Mouse (Mus musculus) heart, adult 8-10 months (tissue): ENCODE results near the gene Litaf. TPM values are rescaled to one million over a fixed set of nuclear protein-coding genes. Genes with fewer than 3 reads are reported as not detected.

ENCODE experiments used
- DNase-seq: peaks from one replicate; pipeline ENCODE4 v3.0.0; 2022; ENCODE audit warnings: low spot score
- total RNA-seq, 4 experiments: library from RNA; stranded (reverse); gene quantifications; 2 replicates each; pipeline ENCODE4 v1.2.4; 2022

The Litaf gene
- total RNA-seq, 4 experiments from 2014 or later, result 12.9 to 20.3 (median 14.4) TPM

GRCm38 (mm10) chr16:10956938-10957685, 108.8 kb downstream of the Litaf start:
- no peak for DNase-seq

DNA sequence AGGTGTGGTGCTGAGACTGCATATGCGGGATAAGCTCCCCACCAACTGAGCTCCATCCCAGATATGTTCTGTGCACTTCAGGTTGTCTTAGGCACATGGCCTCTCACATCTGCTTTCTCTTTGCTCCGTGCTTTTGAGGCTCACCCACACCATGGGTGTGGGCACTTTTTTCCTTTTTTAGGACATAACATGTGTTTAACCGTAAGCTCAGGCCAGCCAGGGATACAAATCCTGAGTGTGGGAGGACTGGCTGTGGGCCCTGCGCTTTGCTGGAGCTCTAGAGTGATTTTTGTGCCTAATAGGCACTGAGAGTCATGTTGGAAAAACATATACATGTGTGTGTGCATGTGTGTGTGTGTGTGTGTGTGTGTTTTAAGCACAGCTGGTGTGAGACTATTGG, 110.9 kb downstream of the Litaf start:
- no peak for DNase-seq

GRCm38 (mm10) chr16:10952881-10953280, 113.1 kb downstream of the Litaf start:
- DNase-seq, result no peak

- no peak for DNase-seq
Observed at GRCm38 (mm10) chr16:10952071-10952470, 113.9 kb downstream of the Litaf start.

DNA sequence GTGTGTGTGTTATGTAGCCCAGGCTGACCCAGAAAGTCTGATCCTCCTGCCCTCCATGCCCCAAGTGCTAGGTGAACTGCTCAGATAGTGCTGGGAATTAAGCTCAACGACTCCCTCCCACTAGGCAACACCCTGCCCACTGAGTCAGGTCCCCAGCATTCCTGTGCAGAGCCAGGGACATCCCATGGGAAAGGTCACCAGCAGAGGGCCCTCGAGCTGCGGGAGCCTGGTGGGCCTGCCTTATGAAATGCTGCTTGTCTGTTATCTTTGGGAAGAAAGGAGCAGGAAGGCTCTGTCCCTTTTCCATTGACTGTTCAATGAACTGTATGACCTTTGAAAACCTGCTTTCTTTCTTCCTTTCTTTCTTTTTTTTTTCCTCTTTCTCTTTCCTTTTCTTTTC, 114.4 kb downstream of the Litaf start:
- DNase-seq, result peak; percentile 58

GRCm38 (mm10) chr16:10950539-10950938, 115.4 kb downstream of the Litaf start:
- DNase-seq, result peak; percentile 40

DNA sequence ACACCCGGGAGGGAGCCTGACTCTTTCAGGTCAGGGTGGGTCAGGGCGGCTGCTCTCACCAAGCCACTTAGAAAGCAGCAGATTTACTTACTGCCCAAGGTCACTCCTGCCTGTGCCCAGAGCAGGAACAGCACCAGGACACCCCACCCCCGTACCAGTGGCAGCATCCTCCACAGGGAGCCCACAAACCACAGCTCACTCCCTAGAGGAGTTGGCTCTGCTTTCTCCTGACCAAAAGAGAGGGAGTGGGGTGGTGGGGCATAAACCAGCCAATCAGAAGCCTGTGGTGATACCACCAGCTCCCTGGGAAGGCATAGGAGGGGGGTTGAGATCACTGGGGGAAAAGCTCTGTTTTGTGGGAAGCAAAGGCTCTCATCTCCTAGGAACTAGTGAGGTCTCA, 118.2 kb downstream of the Litaf start:
- DNase-seq, result no peak

GRCm38 (mm10) chr16:10945381-10946127, 120.4 kb downstream of the Litaf start:
- no peak for DNase-seq

- DNase-seq, result no peak
Observed at GRCm38 (mm10) chr16:10944545-10944944, 121.4 kb downstream of the Litaf start.

DNA sequence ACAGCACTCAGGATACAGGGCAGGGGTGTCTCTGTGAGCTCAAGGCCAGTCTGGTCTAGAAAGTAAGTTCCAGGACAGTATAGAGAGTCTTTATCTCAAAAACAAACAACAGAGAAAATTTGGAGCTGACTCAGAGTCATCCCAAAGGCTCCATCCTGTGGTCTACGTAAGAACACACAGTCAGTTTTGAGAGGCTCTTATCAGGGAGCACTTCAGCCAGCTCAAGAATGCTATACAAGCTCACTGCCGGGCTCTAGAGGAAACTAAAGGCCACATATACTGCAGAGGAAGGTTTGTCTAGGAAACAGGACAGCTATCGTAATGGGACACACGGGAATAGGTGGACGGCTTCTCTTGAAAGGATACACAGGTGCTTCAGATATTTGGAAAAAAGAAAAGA, 122.7 kb downstream of the Litaf start:
- DNase-seq, result no peak

- DNase-seq, result no peak
Observed at GRCm38 (mm10) chr16:10940661-10941060, 125.3 kb downstream of the Litaf start.

DNA sequence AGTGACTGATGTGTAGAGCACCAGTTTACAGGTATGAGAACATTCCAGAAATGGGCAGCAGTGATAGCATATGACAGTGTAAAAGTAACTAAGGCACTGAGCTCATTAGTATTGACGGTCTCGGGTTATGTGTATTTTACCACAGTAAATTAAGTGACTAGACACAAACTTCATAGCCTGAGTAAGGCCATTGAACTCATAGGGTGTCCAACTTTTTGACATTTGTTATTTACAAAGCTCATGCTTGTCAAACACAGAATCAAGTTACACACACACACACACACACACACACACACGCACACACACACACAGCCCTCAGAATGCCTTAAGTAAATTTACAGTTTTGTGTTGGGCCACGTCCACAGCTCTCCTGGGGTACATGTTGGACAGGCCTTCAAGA, 126.0 kb downstream of the Litaf start:
- no peak for DNase-seq

- DNase-seq, result no peak
Observed at GRCm38 (mm10) chr16:10937497-10937896, 128.5 kb downstream of the Litaf start.

GRCm38 (mm10) chr16:10936700-10937319, 129.1 kb downstream of the Litaf start:
- DNase-seq, result no peak

DNA sequence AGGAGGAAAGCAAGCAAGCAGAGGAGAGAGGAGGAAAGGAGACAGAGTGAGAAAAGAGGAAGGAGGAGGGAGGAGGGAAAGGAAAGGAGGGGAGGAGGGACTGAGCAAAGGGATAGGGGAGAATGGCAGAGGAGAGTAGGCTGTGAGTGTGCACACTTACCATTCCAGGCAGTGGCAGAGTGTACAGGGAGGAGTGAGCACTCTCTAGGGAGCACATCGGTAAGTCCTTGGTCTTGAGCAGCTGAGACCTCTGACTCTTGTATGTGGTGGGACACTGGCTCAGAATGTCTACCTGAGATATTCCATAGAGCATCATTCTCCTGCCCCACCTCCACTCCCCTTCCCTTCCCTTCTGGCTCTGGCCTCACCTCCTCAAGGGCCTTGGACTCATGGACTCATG, 131.9 kb downstream of the Litaf start:
- DNase-seq, result no peak

- DNase-seq, result no peak
Observed at GRCm38 (mm10) chr16:10933372-10933771, 132.6 kb downstream of the Litaf start.

DNA sequence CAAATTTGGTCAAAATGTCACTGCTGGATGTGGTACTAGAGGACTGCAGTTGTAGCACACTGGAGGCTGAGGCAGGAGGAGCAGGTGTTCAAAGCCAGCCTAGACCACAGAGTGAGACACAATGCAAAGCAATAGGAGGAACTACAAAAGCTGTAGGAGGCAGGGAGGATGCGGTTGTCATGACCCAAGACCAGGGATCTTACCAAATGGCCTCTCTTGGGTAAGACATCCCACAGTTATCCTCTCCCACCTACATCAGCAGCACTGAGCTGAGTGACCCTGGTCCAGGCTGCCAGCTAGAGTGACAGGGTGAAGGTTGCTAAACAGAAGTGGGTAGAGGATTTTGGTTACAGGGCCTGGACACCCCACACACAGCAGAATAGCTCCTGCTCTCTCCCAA, 138.9 kb downstream of the Litaf start:
- no peak for DNase-seq

DNA sequence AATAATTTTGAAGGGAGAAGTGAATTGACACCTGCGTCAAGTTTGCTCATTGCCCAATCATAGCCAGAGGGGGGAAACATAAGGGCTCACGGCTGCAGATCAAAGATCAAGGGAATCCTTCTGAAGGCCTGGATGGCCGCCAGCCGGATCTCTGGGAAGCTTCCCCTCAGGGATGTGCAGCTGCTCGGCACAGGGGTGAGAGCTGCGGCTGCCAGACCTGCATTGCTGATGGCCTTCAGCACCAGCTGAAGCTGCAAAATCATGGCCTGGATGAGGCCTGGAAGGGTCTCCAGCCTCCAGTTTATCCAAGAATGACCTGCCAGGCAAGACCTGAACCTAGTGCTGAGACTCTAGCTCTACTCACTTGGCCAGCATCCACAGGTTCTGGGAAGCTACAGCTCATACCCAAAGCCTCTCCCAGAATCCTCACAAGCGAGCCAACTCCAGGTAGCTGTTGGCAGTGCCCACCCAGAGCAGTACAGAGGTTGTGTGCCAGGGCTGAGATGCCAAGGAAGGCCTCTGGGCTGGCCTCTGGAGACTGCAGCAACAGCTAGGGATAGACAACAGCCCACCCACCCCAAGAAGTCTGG, 140.3 kb downstream of the Litaf start:
- no peak for DNase-seq

DNA sequence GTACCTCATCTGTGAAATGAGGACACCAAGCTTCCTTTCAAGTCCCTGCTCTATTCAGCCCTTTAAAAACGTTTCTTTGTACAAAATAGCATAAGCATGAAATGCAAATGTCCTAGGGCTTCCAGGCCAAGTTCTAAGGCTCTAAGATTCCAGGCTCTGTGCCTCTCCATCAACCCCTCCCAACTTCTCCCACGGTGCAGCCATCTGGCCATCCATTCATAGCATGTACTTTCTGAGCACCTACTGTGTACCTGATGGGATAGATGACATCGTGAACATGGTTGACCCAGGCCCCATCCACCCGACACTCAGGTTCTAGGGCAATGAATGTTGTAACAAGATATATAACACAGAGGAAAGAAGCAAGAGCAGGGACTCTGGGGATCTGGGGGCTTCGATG, 142.4 kb downstream of the Litaf start:
- DNase-seq, result no peak

GRCm38 (mm10) chr16:10919856-10920255, 146.1 kb downstream of the Litaf start:
- no peak for DNase-seq

DNA sequence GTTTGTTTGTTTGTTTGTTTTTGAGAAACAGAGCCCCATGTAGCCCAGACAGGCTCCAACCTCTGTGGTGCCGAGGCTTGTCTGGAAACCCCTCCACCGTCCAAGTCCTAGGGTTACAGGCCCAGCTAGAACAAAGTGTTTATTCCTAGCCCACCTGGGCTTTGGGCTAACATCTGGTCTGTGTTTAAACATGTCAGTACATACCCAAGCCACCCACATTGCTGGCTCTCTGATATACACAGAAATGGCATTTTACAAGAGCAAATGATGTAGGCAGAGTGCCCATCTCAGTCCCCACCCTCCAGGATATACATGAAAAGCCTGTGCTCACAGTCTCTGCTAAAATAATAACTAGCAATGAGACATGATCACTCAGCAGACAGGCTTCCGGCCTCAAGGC, 149.7 kb downstream of the Litaf start:
- DNase-seq, result no peak

DNA sequence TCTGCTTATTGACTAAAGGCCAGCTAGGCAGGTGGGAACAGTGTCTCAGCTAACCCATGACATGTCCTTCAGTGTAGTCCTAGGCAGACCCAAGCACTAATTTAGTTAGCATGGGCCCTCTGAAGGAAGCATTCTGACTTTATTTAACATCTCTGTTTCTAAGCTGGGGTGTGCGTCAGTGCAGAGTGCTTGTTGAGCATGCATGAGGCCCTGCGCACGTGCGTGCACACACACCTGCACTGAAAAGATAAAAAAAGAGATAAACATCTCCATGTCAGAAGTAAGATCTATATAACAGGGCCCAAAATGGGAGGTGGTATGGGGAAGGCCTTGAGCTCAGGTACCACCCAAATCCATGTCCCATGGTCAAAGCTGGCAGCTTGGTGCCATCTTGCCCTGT, 150.9 kb downstream of the Litaf start:
- DNase-seq, result no peak
